Mouse (Mus musculus) neural tube, embryonic 13.5 days (tissue): ENCODE measurements at regions not wholly inside any gene's neighbourhood (a gene's known extent, or its start where the extent isn't known, plus 50 kb on each side); places are given as distances from the start of the nearest gene placed in this dataset.

ENCODE experiments used
- ATAC-seq: fragments of 200-750 bp; cut with Nextera tagmentation; 2 replicates; pipeline ENCODE4 v1.8.0; 2017; ENCODE audit warnings: low read depth, mild to moderate bottlenecking, moderate TSS enrichment, moderate library complexity
- H3K27ac ChIP-seq: fragments of 300-500 bp; sonication (generic); replicated peaks from 2 replicates; pipeline ENCODE4 v1.5.1; 2015; ENCODE audit warnings: moderate library complexity, mild to moderate bottlenecking, inconsistent platforms
- H3K27me3 ChIP-seq: fragments of 300-500 bp; sonication (generic); 2 replicates; pipeline ENCODE4 v1.6.1; 2015; ENCODE audit warnings: mild to moderate bottlenecking, inconsistent platforms
- H3K36me3 ChIP-seq: fragments of 300-500 bp; sonication (generic); 2 replicates; pipeline ENCODE4 v1.6.1; 2015; ENCODE audit warnings: mild to moderate bottlenecking, inconsistent platforms
- H3K4me1 ChIP-seq: fragments of 300-500 bp; sonication (generic); replicated peaks from 2 replicates; pipeline ENCODE4 v1.6.1; 2015; ENCODE audit warnings: inconsistent platforms
- H3K4me2 ChIP-seq: fragments of 300-500 bp; sonication (generic); 2 replicates; pipeline ENCODE4 v1.6.1; 2015; ENCODE audit warnings: inconsistent platforms, mild to moderate bottlenecking, moderate library complexity
- H3K4me3 ChIP-seq: fragments of 300-500 bp; sonication (generic); 2 replicates; pipeline ENCODE4 v1.5.1; 2015; ENCODE audit warnings: mild to moderate bottlenecking, inconsistent platforms
- H3K9ac ChIP-seq: fragments of 300-500 bp; sonication (generic); 2 replicates; pipeline ENCODE4 v1.6.1; 2015; ENCODE audit warnings: moderate library complexity, mild to moderate bottlenecking, inconsistent platforms
- H3K9me3 ChIP-seq: fragments of 300-500 bp; sonication (generic); 2 replicates; pipeline ENCODE4 v1.6.1; 2016; ENCODE audit warnings: inconsistent platforms
- WGBS: fragments of 180-500 bp; shearing (Covaris S2); methylation state at CpG from one replicate; pipeline ENCODE4 v1.1.7; 2015; 5-methylcytosine and 5-hydroxymethylcytosine counted together

GRCm38 (mm10) chr12:26796367-26796766, 327.4 kb downstream of the Cmpk2 start:
- 39% methylated on average over 2 of the region's 2 CpGs for WGBS
- ATAC-seq = no peak
- Histone ChIP-seq H3K4me3 (no peak overlapping the region), H3K4me1 (peaks cover 17% of the 10 kb centered on the region), H3K36me3 (no peaks in the 10 kb centered on the region), H3K27me3 (no peaks in the 10 kb centered on the region), H3K9ac (no peak overlapping the region), H3K27ac (no peak overlapping the region), H3K4me2 (no peak overlapping the region), H3K9me3 (no peaks in the 10 kb centered on the region)

- no peak for ATAC-seq
- no peak overlapping the region for H3K27ac ChIP-seq
- no peak overlapping the region for H3K4me2 ChIP-seq
- H3K9me3 ChIP-seq = no peaks in the 10 kb centered on the region
- 80% methylated on average over 10 of the region's 10 CpGs for WGBS
- no peaks in the 10 kb centered on the region for H3K36me3 ChIP-seq
- no peaks in the 10 kb centered on the region for H3K27me3 ChIP-seq
- no peak overlapping the region for H3K9ac ChIP-seq
- H3K4me3 ChIP-seq = no peak overlapping the region
- H3K4me1 ChIP-seq = no peaks in the 10 kb centered on the region
Observed at GRCm38 (mm10) chr12:26789336-26789846, 320.4 kb downstream of the Cmpk2 start.

GRCm38 (mm10) chr12:26785550-26785949, 316.5 kb downstream of the Cmpk2 start:
- H3K36me3 ChIP-seq = no peaks in the 10 kb centered on the region
- ATAC-seq = no peak
- 82% methylated on average over 2 of the region's 2 CpGs for WGBS

GRCm38 (mm10) chr12:26784426-26784825, 315.4 kb downstream of the Cmpk2 start:
- WGBS = 86% methylated on average over 3 of the region's 3 CpGs

More at GRCm38 (mm10) chr12:26785550-26785949, 316.5 kb downstream of the Cmpk2 start:
- Histone ChIP-seq H3K27me3 (no peaks in the 10 kb centered on the region), H3K9me3 (no peaks in the 10 kb centered on the region), H3K9ac (no peak overlapping the region), H3K4me2 (no peak overlapping the region), H3K4me3 (no peak overlapping the region), H3K27ac (no peak overlapping the region), H3K4me1 (no peaks in the 10 kb centered on the region)

GRCm38 (mm10) chr12:26783800-26784199, 314.8 kb downstream of the Cmpk2 start:
- Histone ChIP-seq H3K4me2 (no peak overlapping the region), H3K4me1 (peaks cover 7% of the 10 kb centered on the region; the same call in 1 of the 2 replicates), H3K4me3 (no peak overlapping the region), H3K27ac (no peak overlapping the region), H3K9me3 (no peaks in the 10 kb centered on the region), H3K27me3 (no peaks in the 10 kb centered on the region), H3K36me3 (no peaks in the 10 kb centered on the region), H3K9ac (no peak overlapping the region)
- no peak for ATAC-seq
- WGBS = 77% methylated on average over 3 of the region's 3 CpGs

More at GRCm38 (mm10) chr12:26784426-26784825, 315.4 kb downstream of the Cmpk2 start:
- Histone ChIP-seq H3K27me3 (no peaks in the 10 kb centered on the region), H3K4me2 (no peak overlapping the region), H3K4me1 (peaks cover under 1% of the 10 kb centered on the region; the same call in 1 of the 2 replicates), H3K4me3 (no peak overlapping the region), H3K27ac (no peak overlapping the region), H3K9ac (no peak overlapping the region), H3K9me3 (no peaks in the 10 kb centered on the region), H3K36me3 (no peaks in the 10 kb centered on the region)
- no peak for ATAC-seq

- H3K9ac ChIP-seq = no peak overlapping the region
- no peak overlapping the region for H3K4me3 ChIP-seq
- no peaks in the 10 kb centered on the region for H3K36me3 ChIP-seq
- ATAC-seq = no peak
- no peaks in the 10 kb centered on the region for H3K9me3 ChIP-seq
- H3K4me1 ChIP-seq = peaks cover 11% of the 10 kb centered on the region; the same call in 1 of the 2 replicates
- H3K27me3 ChIP-seq = no peaks in the 10 kb centered on the region
- 79% methylated on average over 3 of the region's 3 CpGs for WGBS
- no peak overlapping the region for H3K4me2 ChIP-seq
- no peak overlapping the region for H3K27ac ChIP-seq
Observed at GRCm38 (mm10) chr12:26781537-26781936, 312.5 kb downstream of the Cmpk2 start.

GRCm38 (mm10) chr12:26778796-26779195, 309.8 kb downstream of the Cmpk2 start:
- Histone ChIP-seq H3K4me2 (no peak overlapping the region), H3K4me3 (no peak overlapping the region), H3K4me1 (peaks cover 11% of the 10 kb centered on the region; the same call in 1 of the 2 replicates), H3K36me3 (no peaks in the 10 kb centered on the region), H3K27me3 (no peaks in the 10 kb centered on the region), H3K9me3 (no peaks in the 10 kb centered on the region), H3K9ac (no peak overlapping the region), H3K27ac (peak overlapping the region; percentile 74)
- no peak; the same call in 1 of the 2 replicates for ATAC-seq
- 35% methylated on average over 3 of the region's 3 CpGs for WGBS

GRCm38 (mm10) chr12:26776986-26777385, 308.0 kb downstream of the Cmpk2 start:
- WGBS = 96% methylated on average over 1 of the region's 1 CpGs

GRCm38 (mm10) chr12:26774016-26774415, 305.0 kb downstream of the Cmpk2 start:
- no peaks in the 10 kb centered on the region for H3K27me3 ChIP-seq
- H3K4me2 ChIP-seq = no peak overlapping the region
- no peak overlapping the region for H3K9ac ChIP-seq
- no peak overlapping the region for H3K4me3 ChIP-seq
- H3K9me3 ChIP-seq = no peaks in the 10 kb centered on the region
- 92% methylated on average over 2 of the region's 2 CpGs for WGBS
- H3K4me1 ChIP-seq = peaks cover 6% of the 10 kb centered on the region; the same call in 1 of the 2 replicates
- no peak overlapping the region for H3K27ac ChIP-seq
- no peaks in the 10 kb centered on the region for H3K36me3 ChIP-seq
- no peak for ATAC-seq

More at GRCm38 (mm10) chr12:26776986-26777385, 308.0 kb downstream of the Cmpk2 start:
- H3K4me2 ChIP-seq = no peak overlapping the region
- no peaks in the 10 kb centered on the region for H3K36me3 ChIP-seq
- H3K9me3 ChIP-seq = no peaks in the 10 kb centered on the region
- no peak for ATAC-seq
- H3K4me1 ChIP-seq = peaks cover 11% of the 10 kb centered on the region; the same call in 1 of the 2 replicates
- no peaks in the 10 kb centered on the region for H3K27me3 ChIP-seq
- H3K4me3 ChIP-seq = no peak overlapping the region
- H3K27ac ChIP-seq = no peak overlapping the region
- no peak overlapping the region for H3K9ac ChIP-seq

GRCm38 (mm10) chr12:26770753-26771583, 302.0 kb downstream of the Cmpk2 start:
- no peaks in the 10 kb centered on the region for H3K36me3 ChIP-seq
- no peaks in the 10 kb centered on the region for H3K9me3 ChIP-seq
- no peaks in the 10 kb centered on the region for H3K4me1 ChIP-seq
- H3K4me3 ChIP-seq = no peak overlapping the region
- 91% methylated on average over 1 of the region's 1 CpGs for WGBS
- H3K4me2 ChIP-seq = no peak overlapping the region
- H3K27ac ChIP-seq = no peak overlapping the region
- no peaks in the 10 kb centered on the region for H3K27me3 ChIP-seq
- no peak overlapping the region for H3K9ac ChIP-seq
- ATAC-seq = no peak

GRCm38 (mm10) chr12:26767551-26767950, 298.5 kb downstream of the Cmpk2 start:
- Histone ChIP-seq H3K4me1 (no peaks in the 10 kb centered on the region), H3K36me3 (no peaks in the 10 kb centered on the region), H3K4me2 (no peak overlapping the region), H3K27me3 (no peaks in the 10 kb centered on the region), H3K4me3 (no peak overlapping the region), H3K9ac (no peak overlapping the region), H3K27ac (no peak overlapping the region), H3K9me3 (no peaks in the 10 kb centered on the region)
- 79% methylated on average over 3 of the region's 3 CpGs for WGBS
- no peak for ATAC-seq

- no peaks in the 10 kb centered on the region for H3K36me3 ChIP-seq
- H3K27ac ChIP-seq = peak overlapping the region; percentile 89
- peaks cover 27% of the 10 kb centered on the region for H3K4me1 ChIP-seq
- ATAC-seq = peak; percentile 89
- no peaks in the 10 kb centered on the region for H3K9me3 ChIP-seq
- H3K27me3 ChIP-seq = no peaks in the 10 kb centered on the region
- 15% methylated on average over 9 of the region's 9 CpGs for WGBS
- 0 out of 2 replicates have a peak overlapping the region, but pooled peaks have one; percentile 17 for H3K9ac ChIP-seq
- peak overlapping the region; percentile 16; the same call in 1 of the 2 replicates for H3K4me2 ChIP-seq
- no peak overlapping the region for H3K4me3 ChIP-seq
Observed at GRCm38 (mm10) chr12:26758657-26759325, 289.8 kb downstream of the Cmpk2 start.
